Mouse (Mus musculus): Measurements from ENCODE around the gene Surf1. TPM values are rescaled to one million over a fixed set of nuclear protein-coding genes. Genes with fewer than 3 reads are reported as not detected.

Gene Surf1
- total RNA-seq, 1 experiment, result 50.7 TPM

- in situ Hi-C loops (cut with MboI; ENCODE audit: low sequenced_read_pairs in 2 of 2, unreplicated experiment in 2 of 2), result no loop called here
- H3K4me3 ChIP-seq (ENCODE audit: insufficient read depth in 1 of 2, low read depth in 1 of 2, low read length in 2 of 2, poor library complexity in 1 of 2, severe bottlenecking in 1 of 2), result no peak overlapping the region
- H3K27ac ChIP-seq (ENCODE audit: insufficient read depth, low read depth, low read length, poor library complexity, severe bottlenecking), result no peak overlapping the region
- H3K36me3 ChIP-seq (ENCODE audit: control insufficient read depth, insufficient read depth, low read length, poor library complexity, severe bottlenecking), result peaks cover 3% of the 10 kb centered on the region; the same call in 1 of the 2 replicates
- DNase-seq (ENCODE audit: low read depth, low spot score), result no peak
- TF ChIP-seq MAFK (IDR thresholded peaks at IDR 0.05; ENCODE audit: insufficient read depth, low read depth, low read length) (no peak), CHD2 (IDR thresholded peaks at IDR 0.05; ENCODE audit: low read depth, low read length) (no peak), HCFC1 (IDR thresholded peaks at IDR 0.05; ENCODE audit: borderline replicate concordance, insufficient read depth, low read length) (no peak), ZC3H11A (IDR thresholded peaks at IDR 0.05; ENCODE audit: borderline replicate concordance, low read depth, low read length) (no peak), ZNF384 (IDR thresholded peaks at IDR 0.05; ENCODE audit: low read depth, low read length) (no peak)
- H3K9me3 ChIP-seq (ENCODE audit: control insufficient read depth, insufficient read depth, low read depth, low read length), result no peaks in the 10 kb centered on the region
- H3K4me1 ChIP-seq (ENCODE audit: control insufficient read depth in 2 of 2, insufficient read depth in 2 of 2, low read length in 2 of 2, poor library complexity in 1 of 2), result peaks cover 2 to 7% of the 10 kb centered on the region in 2 experiments; a peak in 2 of 4 replicates
- no peak overlapping the region for H3K9ac ChIP-seq (ENCODE audit: insufficient read depth, low read depth, low read length, poor library complexity, severe bottlenecking)
Observed at GRCm38 (mm10) chr2:26936425-26936824, 20.1 kb upstream of the Surf1 start.

- no peak for DNase-seq (ENCODE audit: low read depth, low spot score)
- no peaks in the 10 kb centered on the region for H3K9me3 ChIP-seq (ENCODE audit: control insufficient read depth, insufficient read depth, low read depth, low read length)
- no peak overlapping the region for H3K27ac ChIP-seq (ENCODE audit: insufficient read depth, low read depth, low read length, poor library complexity, severe bottlenecking)
- TF ChIP-seq MAFK (IDR thresholded peaks at IDR 0.05; ENCODE audit: insufficient read depth, low read depth, low read length), result no peak
- H3K36me3 ChIP-seq (ENCODE audit: control insufficient read depth, insufficient read depth, low read length, poor library complexity, severe bottlenecking), result peaks cover 5% of the 10 kb centered on the region
- in situ Hi-C loops (cut with MboI; ENCODE audit: low sequenced_read_pairs in 2 of 2, unreplicated experiment in 2 of 2), result no loop called here
- no peak overlapping the region for H3K9ac ChIP-seq (ENCODE audit: insufficient read depth, low read depth, low read length, poor library complexity, severe bottlenecking)
- H3K4me3 ChIP-seq (ENCODE audit: insufficient read depth in 1 of 2, low read depth in 1 of 2, low read length in 2 of 2, poor library complexity in 1 of 2, severe bottlenecking in 1 of 2), result no peak overlapping the region
- peaks cover 2 to 7% of the 10 kb centered on the region in 2 experiments; a peak in 2 of 4 replicates for H3K4me1 ChIP-seq (ENCODE audit: control insufficient read depth in 2 of 2, insufficient read depth in 2 of 2, low read length in 2 of 2, poor library complexity in 1 of 2)
Observed at GRCm38 (mm10) chr2:26935286-26935685, 19.0 kb upstream of the Surf1 start.

- no peaks in the 10 kb centered on the region for H3K9me3 ChIP-seq (ENCODE audit: control insufficient read depth, insufficient read depth, low read depth, low read length)
- peak within 1 kb of the TSS; percentile 94 for H3K4me3 ChIP-seq (ENCODE audit: insufficient read depth in 1 of 2, low read depth in 1 of 2, low read length in 2 of 2, poor library complexity in 1 of 2, severe bottlenecking in 1 of 2)
- H3K27ac ChIP-seq (ENCODE audit: insufficient read depth, low read depth, low read length, poor library complexity, severe bottlenecking), result peak within 1 kb of the TSS; percentile 74
- in situ Hi-C loops (cut with MboI; ENCODE audit: low sequenced_read_pairs in 2 of 2, unreplicated experiment in 2 of 2), result no loop called here
- peaks cover 9% of the 10 kb centered on the region for H3K36me3 ChIP-seq (ENCODE audit: control insufficient read depth, insufficient read depth, low read length, poor library complexity, severe bottlenecking)
- peak; percentile 92 for DNase-seq (ENCODE audit: low read depth, low spot score)
- peak within 1 kb of the TSS; percentile 94 for H3K9ac ChIP-seq (ENCODE audit: insufficient read depth, low read depth, low read length, poor library complexity, severe bottlenecking)
- H3K4me1 ChIP-seq (ENCODE audit: control insufficient read depth in 2 of 2, insufficient read depth in 2 of 2, low read length in 2 of 2, poor library complexity in 1 of 2), result peaks cover 2 to 7% of the 10 kb centered on the region in 2 experiments; a peak in 2 of 4 replicates
- TF ChIP-seq CHD2 (IDR thresholded peaks at IDR 0.05; ENCODE audit: low read depth, low read length) (no peak), HCFC1 (IDR thresholded peaks at IDR 0.05; ENCODE audit: borderline replicate concordance, insufficient read depth, low read length) (no peak; the same call in 1 of the 2 replicates), ZC3H11A (IDR thresholded peaks at IDR 0.05; ENCODE audit: borderline replicate concordance, low read depth, low read length) (no peak), MAFK (IDR thresholded peaks at IDR 0.05; ENCODE audit: insufficient read depth, low read depth, low read length) (no peak), ZNF384 (IDR thresholded peaks at IDR 0.05; ENCODE audit: low read depth, low read length) (no peak)
Observed at GRCm38 (mm10) chr2:26933304-26934055, 17.1 kb upstream of the Surf1 start, which contains the start of the genes Surf4 and Stkld1. Surf4 (minus strand) TSS chr2:26933928. Stkld1 (plus strand) TSS chr2:26934047.

- Histone ChIP-seq H3K9ac (ENCODE audit: insufficient read depth, low read depth, low read length, poor library complexity, severe bottlenecking) (peak overlapping the region; percentile 94), H3K4me3 (ENCODE audit: insufficient read depth in 1 of 2, low read depth in 1 of 2, low read length in 2 of 2, poor library complexity in 1 of 2, severe bottlenecking in 1 of 2) (peak overlapping the region; percentile 94), H3K27ac (ENCODE audit: insufficient read depth, low read depth, low read length, poor library complexity, severe bottlenecking) (peak overlapping the region; percentile 74), H3K4me1 (ENCODE audit: control insufficient read depth in 2 of 2, insufficient read depth in 2 of 2, low read length in 2 of 2, poor library complexity in 1 of 2) (peaks cover 2 to 7% of the 10 kb centered on the region in 2 experiments; a peak in 2 of 4 replicates), H3K9me3 (ENCODE audit: control insufficient read depth, insufficient read depth, low read depth, low read length) (no peaks in the 10 kb centered on the region), H3K36me3 (ENCODE audit: control insufficient read depth, insufficient read depth, low read length, poor library complexity, severe bottlenecking) (peaks cover 9% of the 10 kb centered on the region)
- TF ChIP-seq ZNF384 (IDR thresholded peaks at IDR 0.05; ENCODE audit: low read depth, low read length) (no peak), CHD2 (IDR thresholded peaks at IDR 0.05; ENCODE audit: low read depth, low read length) (no peak), ZC3H11A (IDR thresholded peaks at IDR 0.05; ENCODE audit: borderline replicate concordance, low read depth, low read length) (no peak), MAFK (IDR thresholded peaks at IDR 0.05; ENCODE audit: insufficient read depth, low read depth, low read length) (no peak), HCFC1 (IDR thresholded peaks at IDR 0.05; ENCODE audit: borderline replicate concordance, insufficient read depth, low read length) (no peak)
- in situ Hi-C loops (cut with MboI; ENCODE audit: low sequenced_read_pairs in 2 of 2, unreplicated experiment in 2 of 2), result no loop called here
- no peak for DNase-seq (ENCODE audit: low read depth, low spot score)
Observed at GRCm38 (mm10) chr2:26932473-26933303, 16.4 kb upstream of the Surf1 start.

Data from ES-E14 (cell line).